Mouse (Mus musculus): ENCODE data around the gene Nr5a2. TPM values are rescaled to one million over a fixed set of nuclear protein-coding genes. Genes with fewer than 3 reads are reported as not detected.
"Not testable (repeated sequence)": the region's sequence is repeated elsewhere in the genome, so short reads cannot be mapped to it uniquely, and the experiment has no call there.

Nr5a2 gene
- polyA plus RNA-seq, 1 experiment from 2014 or later = 1.6 TPM

DNA sequence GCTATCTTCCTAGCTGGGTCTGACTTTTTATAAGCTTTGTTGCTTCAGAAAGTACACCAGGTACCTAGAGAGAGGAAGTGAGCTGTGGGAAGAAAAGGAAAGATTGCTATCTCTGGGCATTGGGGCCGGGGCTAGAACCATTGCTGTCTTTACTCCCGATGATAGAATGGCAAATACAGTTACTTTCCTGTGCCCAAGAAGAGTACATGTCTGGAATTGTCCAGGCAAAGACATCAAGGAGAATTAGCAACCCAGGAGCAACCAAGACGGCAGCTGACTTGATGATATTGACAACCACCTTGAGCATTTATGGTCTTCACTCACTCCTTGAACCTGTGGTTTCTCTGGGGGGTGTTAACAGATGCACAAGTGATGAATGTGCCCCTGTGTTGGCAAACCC, 130.3 kb downstream of the Nr5a2 start:
- Histone ChIP-seq H3K27me3 (replicated peaks) (no peaks in the 10 kb centered on the region), H3K36me3 (no peaks in the 10 kb centered on the region), H3K27ac (replicated peaks) (no peak overlapping the region), H3K4me2 (no peak overlapping the region), H3K4me3 (replicated peaks) (no peak overlapping the region), H3K4me1 (no peaks in the 10 kb centered on the region), H3K9me3 (replicated peaks) (no peaks in the 10 kb centered on the region), H3K9ac (replicated peaks) (no peak overlapping the region)
- ATAC-seq (ENCODE audit: low FRiP score) = no peak
- 95% methylated on average over 3 of the region's 3 CpGs for WGBS

- H3K27ac ChIP-seq (replicated peaks) = no peak overlapping the region
- H3K9me3 ChIP-seq (replicated peaks) = no peaks in the 10 kb centered on the region
- no peaks in the 10 kb centered on the region for H3K4me1 ChIP-seq
- H3K27me3 ChIP-seq (replicated peaks) = no peaks in the 10 kb centered on the region
- H3K4me2 ChIP-seq = no peak overlapping the region
- no peak for ATAC-seq (ENCODE audit: low FRiP score)
- H3K36me3 ChIP-seq = no peaks in the 10 kb centered on the region
- no peak overlapping the region for H3K9ac ChIP-seq (replicated peaks)
- 83% methylated on average over 4 of the region's 4 CpGs for WGBS
- no peak overlapping the region for H3K4me3 ChIP-seq (replicated peaks)
Observed at GRCm38 (mm10) chr1:136823897-136824296, 136.4 kb downstream of the Nr5a2 start.

DNA sequence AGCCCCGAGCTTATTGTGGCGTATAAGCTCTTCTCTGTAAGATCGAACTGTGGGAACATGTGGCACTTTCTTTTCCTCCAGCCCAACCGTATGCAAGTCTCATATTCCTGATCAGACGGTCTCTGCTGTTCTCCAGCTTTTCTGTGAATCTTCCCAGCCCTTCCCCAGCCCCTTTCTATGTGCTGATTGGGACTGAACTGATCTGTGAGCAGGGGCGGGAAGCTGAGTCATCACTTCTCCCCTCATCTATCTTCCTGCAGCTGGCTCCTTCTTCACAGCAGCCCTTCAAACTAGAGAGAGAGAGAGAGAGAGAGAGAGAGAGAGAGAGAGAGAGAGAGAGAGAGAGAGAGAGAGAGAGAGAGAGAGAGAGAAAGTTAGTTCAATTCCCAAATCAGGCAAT, 159.6 kb downstream of the Nr5a2 start:
- no peak for ATAC-seq (ENCODE audit: low FRiP score)
- Histone ChIP-seq H3K9ac (replicated peaks) (no peak overlapping the region), H3K27me3 (replicated peaks) (no peaks in the 10 kb centered on the region), H3K4me2 (no peak overlapping the region), H3K4me3 (replicated peaks) (no peak overlapping the region), H3K9me3 (replicated peaks) (no peaks in the 10 kb centered on the region), H3K4me1 (no peaks in the 10 kb centered on the region), H3K27ac (replicated peaks) (no peak overlapping the region), H3K36me3 (no peaks in the 10 kb centered on the region)
- 82% methylated on average over 6 of the region's 6 CpGs for WGBS

DNA sequence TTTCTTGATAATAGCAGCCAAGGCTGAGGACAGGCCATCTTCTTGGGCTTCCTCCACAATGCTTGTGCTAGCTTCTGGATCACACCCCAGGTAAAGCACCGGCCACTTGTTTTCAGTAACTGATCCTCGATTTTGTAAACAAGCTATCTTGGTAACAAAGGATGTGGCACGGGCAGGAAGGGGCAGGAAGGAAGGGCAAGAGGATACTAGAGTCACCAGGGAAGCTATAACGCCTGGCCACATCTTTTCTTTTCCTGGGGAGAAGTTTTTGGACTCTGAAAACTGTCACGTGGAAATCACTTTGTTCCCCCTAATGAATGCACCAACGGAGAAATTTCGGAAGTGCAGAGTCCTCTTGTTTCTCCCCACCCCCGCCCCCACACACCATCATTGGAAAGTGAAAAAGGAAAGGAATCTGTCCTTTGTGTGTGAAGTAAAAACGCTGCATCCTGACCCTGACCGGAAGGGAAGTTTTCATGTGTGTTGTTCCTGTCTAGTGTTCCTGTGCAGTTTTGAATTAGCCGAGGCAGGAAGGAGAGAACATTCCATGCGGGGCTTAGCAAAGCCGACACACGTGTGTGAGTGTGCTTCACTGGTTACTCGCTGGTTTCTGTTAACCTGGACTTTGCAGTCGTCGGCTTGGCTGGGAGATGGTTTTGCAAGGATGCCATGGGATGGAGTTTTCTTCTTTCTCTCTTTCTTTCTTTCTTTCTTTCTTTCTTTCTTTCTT, 163.7 kb downstream of the Nr5a2 start:
- no peak overlapping the region for H3K27ac ChIP-seq (replicated peaks)
- H3K9me3 ChIP-seq (replicated peaks) = no peaks in the 10 kb centered on the region
- no peak overlapping the region for H3K4me3 ChIP-seq (replicated peaks)
- no peak overlapping the region for H3K9ac ChIP-seq (replicated peaks)
- no peak overlapping the region for H3K4me2 ChIP-seq
- ATAC-seq (ENCODE audit: low FRiP score) = no peak
- no peaks in the 10 kb centered on the region for H3K27me3 ChIP-seq (replicated peaks)
- H3K4me1 ChIP-seq = no peaks in the 10 kb centered on the region
- H3K36me3 ChIP-seq = no peaks in the 10 kb centered on the region
- 57% methylated on average over 17 of the region's 17 CpGs for WGBS

DNA sequence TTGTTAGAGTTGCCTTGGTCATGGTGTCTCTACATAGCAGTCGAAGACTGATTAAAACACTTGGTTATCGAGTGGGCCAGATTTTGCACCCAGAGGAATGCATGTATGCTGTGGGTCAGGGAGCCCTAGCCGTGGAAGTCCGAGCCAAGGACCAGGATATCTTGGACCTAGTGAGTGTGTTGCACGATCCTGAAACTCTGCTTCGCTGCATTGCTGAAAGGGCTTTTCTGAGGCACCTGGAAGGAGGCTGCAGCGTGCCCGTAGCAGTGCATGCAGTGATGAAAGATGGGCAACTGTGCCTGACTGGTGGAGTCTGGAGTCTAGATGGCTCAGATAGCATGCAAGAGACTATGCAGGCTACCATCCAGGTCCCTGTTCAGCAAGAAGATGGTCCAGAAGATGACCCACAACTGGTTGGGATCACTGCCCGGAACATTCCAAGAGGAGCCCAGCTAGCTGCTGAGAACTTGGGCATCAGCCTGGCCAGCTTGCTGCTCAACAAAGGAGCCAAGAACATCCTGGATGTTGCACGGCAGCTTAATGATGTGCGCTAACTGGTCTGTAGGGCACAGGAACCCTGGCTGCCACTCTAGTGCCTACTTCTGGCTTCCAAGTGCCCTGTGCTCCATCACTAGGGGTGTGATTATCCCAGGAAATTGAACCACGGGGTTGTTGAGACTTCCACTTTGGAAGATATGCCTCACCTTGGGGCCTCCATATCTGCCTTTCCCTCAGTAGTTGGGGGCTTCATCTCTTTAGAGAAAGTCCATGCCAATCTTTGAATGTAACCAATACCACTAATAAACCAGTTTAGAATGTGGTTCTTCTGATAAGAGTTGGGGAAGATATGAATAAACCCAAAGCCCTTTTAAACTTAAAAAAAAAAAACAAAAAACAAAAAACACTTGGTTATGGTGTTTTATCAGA, 167.0 kb downstream of the Nr5a2 start:
- not testable (repeated sequence) for ATAC-seq (ENCODE audit: low FRiP score); H3K4me3 ChIP-seq (replicated peaks); H3K9me3 ChIP-seq (replicated peaks); H3K36me3 ChIP-seq; H3K4me1 ChIP-seq; H3K27me3 ChIP-seq (replicated peaks); H3K9ac ChIP-seq (replicated peaks); H3K4me2 ChIP-seq; H3K27ac ChIP-seq (replicated peaks)
- WGBS = 96% methylated on average over 12 of the region's 12 CpGs

All from neural tube, embryonic 15.5 days (tissue).